11 mouse cellular contexts compared by ENCODE assay signal in genomic region chr11:71658346-71658745, GRCm38 (mm10).
"Had no signal": no experiment of that assay in that cellular context is flagged by ENCODE, and none has a peak within 500 bp of the region (broad histone marks: within the 10 kb centered on the region; RNA-seq: fewer than 3 reads in every experiment).

No protein-coding gene starts in this region.

- DNase-seq: gastrocnemius, adult 2 months; gastrocnemius, postnatal 10 days; gastrocnemius, postnatal 25 days; heart, adult 2 months; heart, postnatal 4 days; kidney, adult 18-20 months; kidney, adult 8-10 months; kidney, postnatal 10 days; kidney, postnatal 25 days; kidney, postnatal 4 days; left cerebral cortex, postnatal 4 days had no signal
